ENCODE assay signal across 11 mouse cellular contexts in the genomic region with DNA sequence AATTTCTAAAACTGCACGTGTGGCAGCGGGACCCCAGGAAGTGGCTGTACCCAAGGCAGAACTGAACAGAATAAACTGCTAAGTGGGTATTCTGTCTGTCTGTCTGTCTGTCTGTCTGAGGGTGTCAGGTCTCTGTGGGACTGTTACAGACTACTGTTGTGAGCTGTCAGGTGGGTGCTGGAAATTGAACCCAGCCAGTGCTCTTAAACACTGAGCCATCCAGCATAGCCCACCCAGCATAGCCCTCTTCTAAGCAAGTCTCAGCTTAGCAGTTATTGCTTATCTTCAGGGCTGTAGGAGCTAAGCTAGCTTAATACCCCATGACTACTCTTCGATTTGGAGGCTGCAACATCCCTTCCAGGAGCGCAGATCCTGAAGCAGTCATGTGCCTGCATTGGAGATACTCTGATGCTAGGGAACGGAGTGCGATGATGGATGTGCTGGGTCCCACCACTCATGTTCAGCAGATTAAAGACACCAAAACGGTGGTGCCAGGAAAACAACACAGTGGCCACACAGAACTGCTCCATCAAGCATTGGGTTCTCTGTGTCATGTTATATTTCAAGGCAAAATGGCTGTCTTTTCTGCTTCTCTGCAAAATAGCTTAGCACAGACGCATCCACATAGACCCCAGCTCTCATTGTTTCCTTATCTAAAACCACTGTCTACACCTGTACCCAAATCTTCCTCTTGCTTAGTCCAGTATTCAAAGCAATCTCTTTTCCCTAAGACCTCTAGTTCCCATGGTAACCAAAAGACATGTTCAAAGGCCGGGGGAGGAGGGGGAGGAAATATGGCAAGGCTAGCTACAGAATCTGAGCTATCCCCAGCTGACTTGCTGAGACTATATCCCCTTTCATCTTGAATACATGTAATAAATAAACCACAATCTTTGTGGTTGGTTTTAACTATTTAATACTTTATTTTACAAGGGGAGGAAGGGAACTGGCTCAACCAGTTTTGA. TPM values are rescaled to one million over a fixed set of nuclear protein-coding genes. Genes with fewer than 3 reads are reported as not detected.
DNase-seq lines count a peak whose midpoint lies in the region; ATAC-seq and TF ChIP-seq lines count a peak whose summit lies in the region.
"Had no signal": no experiment of that assay in that cellular context is flagged by ENCODE, and none has a peak within 500 bp of the region (broad histone marks: within the 10 kb centered on the region; RNA-seq: fewer than 3 reads in every experiment).

No protein-coding gene starts in this region.

- no peaks in the 10 kb centered on the region for H3K36me3 ChIP-seq in forebrain, postnatal 0 days (ENCODE audit: insufficient read depth)
- no peaks in the 10 kb centered on the region for H3K36me3 ChIP-seq in midbrain, embryonic 13.5 days

- H3K9me3 ChIP-seq in forebrain, postnatal 0 days (ENCODE audit: low read length), result no peaks in the 10 kb centered on the region
- no peaks in the 10 kb centered on the region for H3K9me3 ChIP-seq in midbrain, embryonic 13.5 days

- no peak for TF ChIP-seq CTCF in forebrain, postnatal 0 days (IDR thresholded peaks at IDR 0.05; ENCODE audit: low read depth)

- no peak overlapping the region for H3K4me3 ChIP-seq in forebrain, postnatal 0 days (ENCODE audit: low read depth, low read length)
- H3K4me3 ChIP-seq in midbrain, embryonic 13.5 days (replicated peaks), result no peak overlapping the region

- no peaks in the 10 kb centered on the region for H3K27me3 ChIP-seq in forebrain, postnatal 0 days (ENCODE audit: insufficient read depth, low read length)
- no peaks in the 10 kb centered on the region for H3K27me3 ChIP-seq in midbrain, embryonic 13.5 days

- peaks cover 4% of the 10 kb centered on the region; the same call in 1 of the 2 replicates for H3K4me1 ChIP-seq in forebrain, postnatal 0 days (ENCODE audit: insufficient read depth)
- H3K4me1 ChIP-seq in midbrain, embryonic 13.5 days (replicated peaks), result peaks cover 35% of the 10 kb centered on the region

- ATAC-seq in forebrain, postnatal 0 days, result peak; percentile 60
- peak; percentile 83 for ATAC-seq in midbrain, embryonic 13.5 days
- ATAC-seq in megakaryocyte progenitor cell, adult 5-6 weeks (replicated peaks; ENCODE audit: poor library complexity), result no peak

- no peak overlapping the region for H3K9ac ChIP-seq in forebrain, postnatal 0 days
- no peak overlapping the region for H3K9ac ChIP-seq in midbrain, embryonic 13.5 days (replicated peaks)

- H3K27ac ChIP-seq in forebrain, postnatal 0 days (ENCODE audit: low read depth, low read length), result 0 out of 2 replicates have a peak overlapping the region, but pooled peaks have one; percentile 40
- H3K27ac ChIP-seq in midbrain, embryonic 13.5 days, result peak overlapping the region; percentile 81

- WGBS in forebrain, postnatal 0 days, result 72% methylated on average over 9 of the region's 9 CpGs
- 62% methylated on average over 9 of the region's 9 CpGs for WGBS in midbrain, embryonic 13.5 days

- peak; percentile 45 to 53 for DNase-seq in cerebellum, postnatal 10 days
- no peak for DNase-seq in cerebellum, adult 9-10 months
- DNase-seq in layer of hippocampus, adult 9-11 months, result peak; percentile 42
- DNase-seq in layer of hippocampus, adult 8-10 months (ENCODE audit: low spot score in 2 of 2), result no peak
- peak; percentile 26 for DNase-seq in forebrain, postnatal 0 days
- no peak for DNase-seq in lung, adult 18-20 months
- DNase-seq: cerebellum, adult 8-10 months; thymus, postnatal 14 days had no signal

- no peak overlapping the region for H3K4me2 ChIP-seq in forebrain, postnatal 0 days (ENCODE audit: low read depth)
- peak overlapping the region; percentile 12; the same call in 1 of the 2 replicates for H3K4me2 ChIP-seq in midbrain, embryonic 13.5 days (replicated peaks)

RNA-seq across cellular contexts. Expression of a gene that starts 10.3 kb away (rescaled TPM):
- total RNA-seq in layer of hippocampus, adult 8-10 months (2022), result 100 to 1,000 TPM; 224 to 279 (median 240) TPM
- 128 and 135 TPM in 2 replicates for total RNA-seq in forebrain, postnatal 0 days (2014; rRNA removed)
- polyA plus RNA-seq in forebrain, postnatal 0 days (2015; fragmentation: Nextera tagmentation; extraction: Ambion mirVana), result 13.4 and 30.3 TPM in 2 replicates
- 21.3 and 22.9 TPM in 2 replicates for polyA plus RNA-seq in midbrain, embryonic 13.5 days (2015; fragmentation: Nextera tagmentation; extraction: Ambion mirVana)
- total RNA-seq in megakaryocyte progenitor cell, adult 5-6 weeks (2015), result 8.0 and 12.4 TPM in 2 replicates
- 6.2 and 10.6 TPM in 2 replicates for total RNA-seq in megakaryocyte progenitor cell, adult 5-6 weeks (2017)

RNA-seq across cellular contexts. Expression of a gene that starts 40.6 kb away (rescaled TPM):
- total RNA-seq in layer of hippocampus, adult 8-10 months (2022), result 1 to 10 TPM in 1 of 4 experiments, under 1 TPM in 1, not detected in 2; 0.45 to 1.3 TPM
- total RNA-seq in forebrain, postnatal 0 days (2014; rRNA removed), result 0.69 TPM in 1 of 2 replicates, not detected in the other
- 0.26 TPM in 1 of 2 replicates, not detected in the other for polyA plus RNA-seq in forebrain, postnatal 0 days (2015; fragmentation: Nextera tagmentation; extraction: Ambion mirVana)
- polyA plus RNA-seq in midbrain, embryonic 13.5 days (2015; fragmentation: Nextera tagmentation; extraction: Ambion mirVana), result 1.2 and 1.7 TPM in 2 replicates
- 0.59 and 0.77 TPM in 2 replicates for total RNA-seq in megakaryocyte progenitor cell, adult 5-6 weeks (2015)
- total RNA-seq in megakaryocyte progenitor cell, adult 5-6 weeks (2017), result 2.0 and 4.2 TPM in 2 replicates

RNA-seq across cellular contexts. Expression of a gene that starts 57.8 kb away (rescaled TPM):
- total RNA-seq in layer of hippocampus, adult 8-10 months (2022), result 1 to 10 TPM; 3.3 to 5.2 (median 3.9) TPM
- total RNA-seq in forebrain, postnatal 0 days (2014; rRNA removed), result 15.9 and 19.2 TPM in 2 replicates
- 20.3 and 21.1 TPM in 2 replicates for polyA plus RNA-seq in forebrain, postnatal 0 days (2015; fragmentation: Nextera tagmentation; extraction: Ambion mirVana)
- 14.6 and 16.6 TPM in 2 replicates for polyA plus RNA-seq in midbrain, embryonic 13.5 days (2015; fragmentation: Nextera tagmentation; extraction: Ambion mirVana)
- total RNA-seq in megakaryocyte progenitor cell, adult 5-6 weeks (2015), result 11.8 and 12.4 TPM in 2 replicates
- 5.5 and 13.3 TPM in 2 replicates for total RNA-seq in megakaryocyte progenitor cell, adult 5-6 weeks (2017)
- total RNA-seq: monocyte, adult 5-6 weeks had no signal

Comparison
In these comparisons a context has a peak if more than half of its experiments do, and no peak if none do; other contexts are left out.
1. DNase-seq: peak in cerebellum, postnatal 10 days (2 of 2), layer of hippocampus, adult 9-11 months (single experiment) and forebrain, postnatal 0 days (single experiment); none in cerebellum, adult 9-10 months (single experiment), layer of hippocampus, adult 8-10 months (0 of 2) and lung, adult 18-20 months (0 of 2).